Mouse (Mus musculus): ENCODE measurements at regions not wholly inside any gene's neighbourhood (a gene's known extent, or its start where the extent isn't known, plus 50 kb on each side); places are given as distances from the start of the nearest gene placed in this dataset.

DNA sequence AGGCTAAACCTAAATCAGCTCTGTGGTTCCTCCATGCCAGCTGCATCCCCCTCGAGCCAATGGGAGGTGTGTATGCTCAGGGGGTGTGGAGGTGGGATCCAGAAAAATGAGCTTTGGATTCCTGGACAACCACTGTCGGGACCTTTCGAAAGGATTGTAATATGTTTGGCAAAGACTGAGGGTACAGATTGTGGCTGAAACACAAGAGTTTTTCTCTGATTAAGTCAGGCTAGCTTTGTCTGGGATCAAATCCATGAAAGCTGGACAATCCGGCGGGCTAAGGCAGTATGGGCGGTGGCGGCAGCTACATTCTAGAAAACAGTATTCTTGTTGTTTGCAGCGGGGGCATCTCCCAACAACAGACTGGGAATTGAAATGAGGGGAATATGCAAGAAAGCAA, 93.2 kb downstream of the 2410131K14Rik start:
- TF ChIP-seq CTCF (IDR thresholded peaks at IDR 0.05; ENCODE audit: low read depth, low read length) (no peak), GATA2 (IDR thresholded peaks at IDR 0.05; ENCODE audit: borderline replicate concordance, low read depth, low read length) (no peak), TAL1 (conservative IDR thresholded peaks at IDR 0.05; ENCODE audit: low read depth, low read length) (no peak)

Measured in G1E (cell line).